In genomic region chr3:122293223-122293953, GRCm38 (mm10) we compare ENCODE assay signal across 8 mouse cellular contexts. TPM values are rescaled to one million over a fixed set of nuclear protein-coding genes. Genes with fewer than 3 reads are reported as not detected.
DNase-seq lines count a peak whose midpoint lies in the region; ATAC-seq lines count a peak whose summit lies in the region.

No protein-coding gene starts in this region.

- H3K27ac ChIP-seq in forebrain, embryonic 16.5 days (ENCODE audit: low read length): peak overlapping the region; percentile 99
- H3K27ac ChIP-seq in intestine, embryonic 15.5 days: peak overlapping the region; percentile 94
- H3K27ac ChIP-seq in lung, embryonic 15.5 days: peak overlapping the region; percentile 96
- peak overlapping the region; percentile 96 for H3K27ac ChIP-seq in stomach, embryonic 14.5 days (ENCODE audit: low read length)

- no peaks in the 10 kb centered on the region for H3K27me3 ChIP-seq in forebrain, embryonic 16.5 days (replicated peaks; ENCODE audit: control insufficient read depth, insufficient read depth, low read length)
- H3K27me3 ChIP-seq in intestine, embryonic 15.5 days (replicated peaks): no peaks in the 10 kb centered on the region
- no peaks in the 10 kb centered on the region for H3K27me3 ChIP-seq in lung, embryonic 15.5 days
- no peaks in the 10 kb centered on the region for H3K27me3 ChIP-seq in stomach, embryonic 14.5 days (ENCODE audit: control insufficient read depth, insufficient read depth, low read length)

- no peaks in the 10 kb centered on the region for H3K9me3 ChIP-seq in forebrain, embryonic 16.5 days (ENCODE audit: control insufficient read depth, low read length)
- H3K9me3 ChIP-seq in intestine, embryonic 15.5 days: no peaks in the 10 kb centered on the region
- no peaks in the 10 kb centered on the region for H3K9me3 ChIP-seq in lung, embryonic 15.5 days
- no peaks in the 10 kb centered on the region for H3K9me3 ChIP-seq in stomach, embryonic 14.5 days (ENCODE audit: control insufficient read depth, low read depth, low read length)

- peak overlapping the region; percentile 92 for H3K4me3 ChIP-seq in forebrain, embryonic 16.5 days (replicated peaks; ENCODE audit: low read length)
- H3K4me3 ChIP-seq in intestine, embryonic 15.5 days (replicated peaks): peak overlapping the region; percentile 87
- H3K4me3 ChIP-seq in lung, embryonic 15.5 days: peak overlapping the region; percentile 97
- H3K4me3 ChIP-seq in stomach, embryonic 14.5 days (ENCODE audit: low read depth, low read length): peak overlapping the region; percentile 79

- H3K4me2 ChIP-seq in forebrain, embryonic 16.5 days (ENCODE audit: low read length): peak overlapping the region; percentile 86
- peak overlapping the region; percentile 82 for H3K4me2 ChIP-seq in intestine, embryonic 15.5 days (replicated peaks)
- H3K4me2 ChIP-seq in lung, embryonic 15.5 days: peak overlapping the region; percentile 90
- peak overlapping the region; percentile 70 for H3K4me2 ChIP-seq in stomach, embryonic 14.5 days (replicated peaks; ENCODE audit: low read depth, low read length)

- under 1% methylated on average over 84 of the region's 105 CpGs for WGBS in forebrain, embryonic 16.5 days
- WGBS in intestine, embryonic 15.5 days: under 1% methylated on average over 98 of the region's 105 CpGs
- under 1% methylated on average over 100 of the region's 105 CpGs for WGBS in lung, embryonic 15.5 days
- WGBS in stomach, embryonic 14.5 days: under 1% methylated on average over 89 of the region's 105 CpGs

- no peaks in the 10 kb centered on the region for H3K36me3 ChIP-seq in forebrain, embryonic 16.5 days (ENCODE audit: control insufficient read depth, insufficient read depth)
- no peaks in the 10 kb centered on the region for H3K36me3 ChIP-seq in intestine, embryonic 15.5 days
- no peaks in the 10 kb centered on the region for H3K36me3 ChIP-seq in lung, embryonic 15.5 days
- no peaks in the 10 kb centered on the region for H3K36me3 ChIP-seq in stomach, embryonic 14.5 days (ENCODE audit: control insufficient read depth, insufficient read depth, low read length)

- DNase-seq in heart, adult 11 months: peak; percentile 99
- DNase-seq in heart, adult 9 months (ENCODE audit: low spot score in 2 of 2): no peak
- DNase-seq in 3134 (ENCODE audit: extremely low read depth, insufficient read length, low spot score): peak; percentile 87
- DNase-seq in adrenal gland, postnatal 14 days: peak; percentile 94

- peaks cover 30% of the 10 kb centered on the region for H3K4me1 ChIP-seq in forebrain, embryonic 16.5 days (replicated peaks; ENCODE audit: control insufficient read depth, insufficient read depth, low read length)
- H3K4me1 ChIP-seq in intestine, embryonic 15.5 days (replicated peaks): peaks cover 9% of the 10 kb centered on the region
- H3K4me1 ChIP-seq in lung, embryonic 15.5 days: peaks cover 15% of the 10 kb centered on the region
- 0 out of 2 replicates have a peak, but pooled peaks cover 7% of the 10 kb centered on the region for H3K4me1 ChIP-seq in stomach, embryonic 14.5 days (ENCODE audit: control insufficient read depth, insufficient read depth, low read length)

- H3K9ac ChIP-seq in forebrain, embryonic 16.5 days (replicated peaks; ENCODE audit: low read depth, low read length): peak overlapping the region; percentile 97
- H3K9ac ChIP-seq in intestine, embryonic 15.5 days: peak overlapping the region; percentile 80
- H3K9ac ChIP-seq in lung, embryonic 15.5 days: peak overlapping the region; percentile 85
- peak overlapping the region; percentile 81 for H3K9ac ChIP-seq in stomach, embryonic 14.5 days (replicated peaks; ENCODE audit: low read depth, low read length)

- peak; percentile 41 for ATAC-seq in forebrain, embryonic 16.5 days
- peak; percentile 87 for ATAC-seq in intestine, embryonic 15.5 days
- ATAC-seq in lung, embryonic 15.5 days (ENCODE audit: borderline replicate concordance, extremely low read depth, low FRiP score, low TSS enrichment): peak; percentile 91
- peak; percentile 88 for ATAC-seq in stomach, embryonic 14.5 days (ENCODE audit: insufficient number of reproducible peaks, insufficient read depth, low FRiP score, low read depth)

RNA-seq across cellular contexts. Expression of gene Bcar3, which starts 0.5 kb away (rescaled TPM):
- 51.4 and 55.5 TPM in 2 replicates for total RNA-seq in adrenal gland, postnatal 14 days (2021)
- 5.3 and 5.6 TPM in 2 replicates for polyA plus RNA-seq in forebrain, embryonic 16.5 days (2015; fragmentation: Nextera tagmentation; extraction: Ambion mirVana)
- 21.5 and 23.4 TPM in 2 replicates for polyA plus RNA-seq in intestine, embryonic 15.5 days (2015; fragmentation: Nextera tagmentation; extraction: Ambion mirVana)
- 14.7 and 16.2 TPM in 2 replicates for polyA plus RNA-seq in lung, embryonic 15.5 days (2015; fragmentation: Nextera tagmentation; extraction: Ambion mirVana)
- 11.3 and 12.7 TPM in 2 replicates for polyA plus RNA-seq in stomach, embryonic 14.5 days (2014; fragmentation: Nextera tagmentation; extraction: Ambion mirVana)

RNA-seq across cellular contexts. Expression of gene Dnttip2, which starts 19.2 kb away (rescaled TPM):
- total RNA-seq in adrenal gland, postnatal 14 days (2021): 42.9 and 44.7 TPM in 2 replicates
- 51.9 and 59.4 TPM in 2 replicates for polyA plus RNA-seq in forebrain, embryonic 16.5 days (2015; fragmentation: Nextera tagmentation; extraction: Ambion mirVana)
- polyA plus RNA-seq in intestine, embryonic 15.5 days (2015; fragmentation: Nextera tagmentation; extraction: Ambion mirVana): 68.3 and 77.4 TPM in 2 replicates
- polyA plus RNA-seq in lung, embryonic 15.5 days (2015; fragmentation: Nextera tagmentation; extraction: Ambion mirVana): 60.5 and 67.8 TPM in 2 replicates
- 72.3 and 77.6 TPM in 2 replicates for polyA plus RNA-seq in stomach, embryonic 14.5 days (2014; fragmentation: Nextera tagmentation; extraction: Ambion mirVana)

RNA-seq across cellular contexts. Expression of gene Gclm, which starts 48.0 kb away (rescaled TPM):
- 60.8 and 92.3 TPM in 2 replicates for total RNA-seq in adrenal gland, postnatal 14 days (2021)
- polyA plus RNA-seq in forebrain, embryonic 16.5 days (2015; fragmentation: Nextera tagmentation; extraction: Ambion mirVana): 51.2 TPM in 2 replicates
- polyA plus RNA-seq in intestine, embryonic 15.5 days (2015; fragmentation: Nextera tagmentation; extraction: Ambion mirVana): 97.7 TPM in 2 replicates
- 90.6 and 103 TPM in 2 replicates for polyA plus RNA-seq in lung, embryonic 15.5 days (2015; fragmentation: Nextera tagmentation; extraction: Ambion mirVana)
- 60.5 and 66.8 TPM in 2 replicates for polyA plus RNA-seq in stomach, embryonic 14.5 days (2014; fragmentation: Nextera tagmentation; extraction: Ambion mirVana)

Comparison
In these comparisons a context has a peak if more than half of its experiments do, and no peak if none do; other contexts are left out.
1. DNase-seq: peak in heart, adult 11 months (single experiment), 3134 (single experiment) and adrenal gland, postnatal 14 days (single experiment); none in heart, adult 9 months (0 of 2).
2. ATAC-seq: peak in every context shown above with its lines; median percentile 91 in lung, embryonic 15.5 days; 88 in stomach, embryonic 14.5 days; 87 in intestine, embryonic 15.5 days; 41 in forebrain, embryonic 16.5 days.
3. Peak in every context shown above with its lines, with median percentiles within 50 percentile points of each other: H3K27ac ChIP-seq, H3K4me2 ChIP-seq, H3K4me3 ChIP-seq and H3K9ac ChIP-seq.